Mouse (Mus musculus) intestine, embryonic 15.5 days (tissue): ENCODE data around the gene Nup98. TPM values are rescaled to one million over a fixed set of nuclear protein-coding genes. Genes with fewer than 3 reads are reported as not detected.
A peak's percentile ranks its signal among the peaks of the same experiment; 100 is the strongest.

Experiments
- ATAC-seq: fragments of 200-750 bp; cut with Nextera tagmentation; 2 replicates; pipeline ENCODE4 v1.8.0; 2017; ENCODE audit warnings: moderate TSS enrichment, moderate library complexity
- H3K27ac ChIP-seq: fragments of 300-500 bp; sonication (generic); 2 replicates; pipeline ENCODE4 v1.5.1; 2015; ENCODE audit warnings: mild to moderate bottlenecking, inconsistent platforms
- H3K27me3 ChIP-seq: fragments of 300-500 bp; sonication (generic); replicated peaks from 2 replicates; pipeline ENCODE4 v1.6.1; 2015; ENCODE audit warnings: inconsistent platforms
- H3K36me3 ChIP-seq: fragments of 300-500 bp; sonication (generic); 2 replicates; pipeline ENCODE4 v1.6.1; 2015; ENCODE audit warnings: inconsistent platforms
- H3K4me1 ChIP-seq: fragments of 300-500 bp; sonication (generic); replicated peaks from 2 replicates; pipeline ENCODE4 v1.6.1; 2015; ENCODE audit warnings: inconsistent platforms
- H3K4me2 ChIP-seq: fragments of 300-500 bp; sonication (generic); replicated peaks from 2 replicates; pipeline ENCODE4 v1.6.1; 2015; ENCODE audit warnings: mild to moderate bottlenecking, inconsistent platforms
- H3K4me3 ChIP-seq: fragments of 300-500 bp; sonication (generic); replicated peaks from 2 replicates; pipeline ENCODE4 v1.5.1; 2015; ENCODE audit warnings: inconsistent platforms
- H3K9ac ChIP-seq: fragments of 300-500 bp; sonication (generic); 2 replicates; pipeline ENCODE4 v1.6.1; 2015; ENCODE audit warnings: inconsistent platforms
- H3K9me3 ChIP-seq: fragments of 300-500 bp; sonication (generic); 2 replicates; pipeline ENCODE4 v1.6.1; 2016; ENCODE audit warnings: inconsistent platforms
- WGBS: fragments of 180-500 bp; shearing (Covaris S2); methylation state at CpG from one replicate; pipeline ENCODE4 v1.1.7; 2015; 5-methylcytosine and 5-hydroxymethylcytosine counted together
- polyA plus RNA-seq: library from polyadenylated mRNA; unstranded; fragments of >200 nt; fragmentation: Nextera tagmentation; extraction: Ambion mirVana; gene quantifications from 2 replicates; pipeline ENCODE4 v1.2.1, GENCODE M21; 2015

Gene Nup98
- polyA plus RNA-seq, 1 experiment from 2014 or later = 33.4 TPM

- no peak overlapping the region for H3K27ac ChIP-seq
- ATAC-seq = peak; percentile 61; the same call in 1 of the 2 replicates
- H3K36me3 ChIP-seq = peaks cover 22% of the 10 kb centered on the region; the same call in 1 of the 2 replicates
- H3K9ac ChIP-seq = no peak overlapping the region
- no peak overlapping the region for H3K4me3 ChIP-seq
- no peaks in the 10 kb centered on the region for H3K9me3 ChIP-seq
- H3K4me2 ChIP-seq = no peak overlapping the region
- no peaks in the 10 kb centered on the region for H3K27me3 ChIP-seq
- WGBS = 65% methylated on average over 3 of the region's 3 CpGs
- H3K4me1 ChIP-seq = no peaks in the 10 kb centered on the region
Measured at GRCm38 (mm10) chr7:102183849-102184248, 26.1 kb downstream of the Nup98 start.

GRCm38 (mm10) chr7:102170300-102170699, 39.7 kb downstream of the Nup98 start:
- Histone ChIP-seq H3K9ac (no peak overlapping the region), H3K4me1 (no peaks in the 10 kb centered on the region), H3K4me2 (no peak overlapping the region), H3K27me3 (no peaks in the 10 kb centered on the region), H3K9me3 (no peaks in the 10 kb centered on the region), H3K4me3 (no peak overlapping the region), H3K36me3 (0 out of 2 replicates have a peak, but pooled peaks cover 2% of the 10 kb centered on the region), H3K27ac (no peak overlapping the region)
- ATAC-seq = no peak

GRCm38 (mm10) chr7:102153691-102154090, 56.3 kb downstream of the Nup98 start:
- H3K27me3 ChIP-seq = no peaks in the 10 kb centered on the region
- H3K4me3 ChIP-seq = no peak overlapping the region
- ATAC-seq = no peak
- no peaks in the 10 kb centered on the region for H3K9me3 ChIP-seq
- no peak overlapping the region for H3K9ac ChIP-seq
- no peaks in the 10 kb centered on the region for H3K4me1 ChIP-seq
- peaks cover 25% of the 10 kb centered on the region for H3K36me3 ChIP-seq
- 90% methylated on average over 5 of the region's 5 CpGs for WGBS
- H3K27ac ChIP-seq = no peak overlapping the region
- H3K4me2 ChIP-seq = no peak overlapping the region

GRCm38 (mm10) chr7:102137898-102138297, 72.1 kb downstream of the Nup98 start:
- no peaks in the 10 kb centered on the region for H3K9me3 ChIP-seq
- no peak for ATAC-seq
- no peaks in the 10 kb centered on the region for H3K4me1 ChIP-seq
- no peak overlapping the region for H3K4me2 ChIP-seq
- no peak overlapping the region for H3K27ac ChIP-seq
- no peaks in the 10 kb centered on the region for H3K27me3 ChIP-seq
- 96% methylated on average over 5 of the region's 5 CpGs for WGBS
- H3K4me3 ChIP-seq = no peak overlapping the region
- H3K36me3 ChIP-seq = peaks cover 24% of the 10 kb centered on the region
- H3K9ac ChIP-seq = no peak overlapping the region

DNA sequence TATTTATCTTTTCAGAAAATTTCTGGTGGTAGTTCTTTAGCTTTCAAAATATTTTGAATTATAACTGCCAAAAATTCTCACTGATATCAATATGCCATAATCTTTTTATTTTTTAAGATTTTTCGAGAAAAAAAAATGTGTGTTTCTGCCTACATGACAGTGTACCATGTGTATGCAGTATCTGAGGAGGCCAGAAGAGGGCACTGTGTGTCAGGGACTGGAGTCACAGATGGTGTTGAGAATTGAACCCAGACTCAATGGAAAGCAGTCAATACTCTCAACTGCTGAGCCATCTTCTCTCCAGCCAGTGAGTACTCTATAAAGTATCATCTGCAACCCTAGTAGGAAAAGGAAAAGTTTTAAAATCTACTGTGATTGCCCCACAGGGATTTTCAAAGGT, 72.5 kb downstream of the Nup98 start:
- Histone ChIP-seq H3K27ac (no peak overlapping the region), H3K27me3 (no peaks in the 10 kb centered on the region), H3K36me3 (peaks cover 27% of the 10 kb centered on the region), H3K4me1 (no peaks in the 10 kb centered on the region), H3K4me3 (no peak overlapping the region), H3K9me3 (no peaks in the 10 kb centered on the region), H3K4me2 (no peak overlapping the region), H3K9ac (no peak overlapping the region)
- 85% methylated on average over 1 of the region's 1 CpGs for WGBS
- no peak for ATAC-seq

DNA sequence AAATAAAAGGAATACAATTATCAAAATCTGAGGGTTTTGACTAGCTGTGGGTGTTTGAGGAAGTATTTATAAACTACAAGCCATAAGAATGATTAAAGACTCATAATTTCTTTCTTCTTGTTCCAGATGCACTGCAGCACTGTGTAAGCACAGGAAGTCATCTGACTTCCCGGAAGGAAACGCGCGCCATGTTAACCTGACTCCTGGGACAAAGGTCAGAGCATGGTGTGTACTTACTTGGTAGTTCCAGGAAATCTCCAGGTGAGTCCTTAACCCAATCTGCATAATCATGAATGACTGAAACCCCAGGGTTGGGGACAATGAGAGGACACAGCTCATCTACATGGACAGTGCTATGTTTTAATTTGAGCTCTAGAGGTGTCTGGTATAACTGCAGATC, 77.6 kb downstream of the Nup98 start:
- Histone ChIP-seq H3K36me3 (peaks cover 25% of the 10 kb centered on the region), H3K4me1 (no peaks in the 10 kb centered on the region), H3K27ac (no peak overlapping the region), H3K9ac (no peak overlapping the region), H3K4me2 (no peak overlapping the region), H3K27me3 (no peaks in the 10 kb centered on the region), H3K9me3 (no peaks in the 10 kb centered on the region), H3K4me3 (no peak overlapping the region)
- ATAC-seq = no peak
- 79% methylated on average over 4 of the region's 4 CpGs for WGBS

DNA sequence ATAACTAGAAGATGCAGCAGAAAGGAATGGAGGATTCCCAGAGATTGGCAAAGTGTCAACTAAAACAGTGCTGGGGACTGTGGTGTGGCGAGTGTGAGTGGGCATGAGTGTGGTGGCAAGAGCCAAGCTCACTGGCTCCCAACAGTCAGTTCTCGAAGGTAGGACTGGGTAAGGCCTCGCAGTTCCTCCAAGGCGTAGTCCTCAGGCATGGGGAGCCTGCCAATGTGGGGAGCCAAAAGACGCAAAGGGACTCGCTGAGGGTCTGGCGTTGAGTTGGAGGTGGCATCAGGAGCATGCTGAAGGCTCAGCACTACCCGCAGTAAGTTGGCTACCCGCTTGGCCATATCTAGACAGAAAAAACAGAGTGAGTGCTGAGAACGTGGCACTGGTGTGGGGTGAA, 89.7 kb downstream of the Nup98 start:
- Histone ChIP-seq H3K36me3 (peaks cover 47% of the 10 kb centered on the region), H3K9me3 (no peaks in the 10 kb centered on the region), H3K4me3 (no peak overlapping the region), H3K9ac (no peak overlapping the region), H3K27ac (no peak overlapping the region), H3K27me3 (no peaks in the 10 kb centered on the region), H3K4me1 (no peaks in the 10 kb centered on the region), H3K4me2 (no peak overlapping the region)
- 94% methylated on average over 10 of the region's 10 CpGs for WGBS
- ATAC-seq = no peak

DNA sequence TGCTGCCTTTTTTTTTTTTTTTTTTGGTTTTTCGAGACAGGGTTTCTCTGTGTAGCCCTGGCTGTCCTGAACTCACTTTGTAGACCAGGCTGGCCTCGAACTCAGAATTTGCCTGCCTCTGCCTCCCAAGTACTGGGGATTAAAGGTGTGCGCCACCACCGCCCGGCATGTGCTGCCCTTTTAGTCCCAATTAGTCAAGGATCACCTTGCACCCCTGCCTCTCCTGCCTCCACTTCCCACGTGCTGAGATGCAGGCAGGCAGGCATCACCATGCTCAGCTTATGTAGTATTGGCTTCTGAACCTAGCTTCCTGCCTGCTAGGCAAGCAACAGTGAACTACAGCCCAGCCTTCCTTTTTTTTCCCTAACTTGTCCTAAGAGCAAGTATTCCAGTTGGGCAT, 92.6 kb downstream of the Nup98 start:
- ATAC-seq = no peak
- peaks cover 20% of the 10 kb centered on the region; the same call in 1 of the 2 replicates for H3K36me3 ChIP-seq
- H3K9ac ChIP-seq = no peak overlapping the region
- H3K9me3 ChIP-seq = no peaks in the 10 kb centered on the region
- no peaks in the 10 kb centered on the region for H3K4me1 ChIP-seq
- 71% methylated on average over 6 of the region's 6 CpGs for WGBS
- H3K4me3 ChIP-seq = no peak overlapping the region
- H3K27ac ChIP-seq = no peak overlapping the region
- no peak overlapping the region for H3K4me2 ChIP-seq
- H3K27me3 ChIP-seq = no peaks in the 10 kb centered on the region

GRCm38 (mm10) chr7:102116579-102117331, 93.2 kb downstream of the Nup98 start, which contains the start of gene Chrna10:
Gene Chrna10, minus strand, starts transcription at chr7:102116828.
- no peak within 1 kb of the TSS for H3K4me2 ChIP-seq
- no peak within 1 kb of the TSS for H3K4me3 ChIP-seq
- 46% methylated on average over 7 of the region's 7 CpGs for WGBS
- no peaks in the 10 kb centered on the region for H3K9me3 ChIP-seq
- H3K4me1 ChIP-seq = no peaks in the 10 kb centered on the region
- no peak within 1 kb of the TSS for H3K9ac ChIP-seq
- H3K27ac ChIP-seq = no peak within 1 kb of the TSS
- no peak for ATAC-seq
- peaks cover 15% of the 10 kb centered on the region; the same call in 1 of the 2 replicates for H3K36me3 ChIP-seq
- H3K27me3 ChIP-seq = no peaks in the 10 kb centered on the region

- H3K36me3 ChIP-seq = no peaks in the 10 kb centered on the region
- WGBS = 76% methylated on average over 45 of the region's 45 CpGs
- ATAC-seq = peak; percentile 63
- H3K9ac ChIP-seq = no peak overlapping the region
- H3K4me1 ChIP-seq = no peaks in the 10 kb centered on the region
- no peak overlapping the region for H3K4me3 ChIP-seq
- 0 out of 2 replicates have a peak overlapping the region, but pooled peaks have one; percentile 14 for H3K4me2 ChIP-seq
- H3K27ac ChIP-seq = no peak overlapping the region
- no peaks in the 10 kb centered on the region for H3K9me3 ChIP-seq
- no peaks in the 10 kb centered on the region for H3K27me3 ChIP-seq
Measured at GRCm38 (mm10) chr7:102113151-102113729, 96.7 kb downstream of the Nup98 start.

DNA sequence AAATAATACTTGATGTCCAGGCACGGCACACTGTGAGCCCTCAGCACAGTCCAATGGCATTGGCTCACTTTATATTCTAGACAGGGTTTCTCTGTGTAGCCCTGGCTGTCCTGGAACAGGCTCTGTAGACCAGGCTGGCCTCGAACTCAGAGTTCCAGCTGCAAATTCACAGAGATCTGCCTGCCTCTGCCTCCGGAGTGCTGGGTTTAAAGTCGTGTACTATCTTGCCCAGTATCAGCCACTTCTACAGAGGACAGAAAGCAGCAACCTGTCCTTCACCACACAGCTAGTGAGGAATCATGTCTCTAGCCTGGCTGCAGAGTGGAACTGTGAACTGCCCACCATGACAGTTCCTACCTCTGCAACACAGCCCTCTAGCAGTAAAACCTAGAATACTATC, 100.2 kb downstream of the Nup98 start:
- Histone ChIP-seq H3K9me3 (no peaks in the 10 kb centered on the region), H3K4me2 (no peak overlapping the region), H3K4me1 (peaks cover 9% of the 10 kb centered on the region; the same call in 1 of the 2 replicates), H3K36me3 (no peaks in the 10 kb centered on the region), H3K27me3 (no peaks in the 10 kb centered on the region), H3K4me3 (no peak overlapping the region), H3K9ac (no peak overlapping the region), H3K27ac (no peak overlapping the region)
- no peak for ATAC-seq
- WGBS = 87% methylated on average over 4 of the region's 4 CpGs

- Histone ChIP-seq H3K4me1 (peaks cover 9% of the 10 kb centered on the region; the same call in 1 of the 2 replicates), H3K9ac (no peak within 1 kb of the TSS), H3K4me3 (no peak within 1 kb of the TSS), H3K36me3 (no peaks in the 10 kb centered on the region), H3K27ac (no peak within 1 kb of the TSS), H3K27me3 (no peaks in the 10 kb centered on the region), H3K9me3 (no peaks in the 10 kb centered on the region), H3K4me2 (no peak within 1 kb of the TSS)
- 82% methylated on average over 7 of the region's 7 CpGs for WGBS
- ATAC-seq = no peak
Measured at GRCm38 (mm10) chr7:102109171-102109570, 100.8 kb downstream of the Nup98 start, which contains the start of gene Art5. Gene Art5, minus strand, starts transcription at chr7:102109489.

GRCm38 (mm10) chr7:102108206-102108605, 101.8 kb downstream of the Nup98 start:
- no peaks in the 10 kb centered on the region for H3K36me3 ChIP-seq
- peaks cover 9% of the 10 kb centered on the region; the same call in 1 of the 2 replicates for H3K4me1 ChIP-seq
- no peak overlapping the region for H3K27ac ChIP-seq
- H3K9ac ChIP-seq = no peak overlapping the region
- ATAC-seq = no peak
- WGBS = 88% methylated on average over 1 of the region's 1 CpGs
- no peak overlapping the region for H3K4me3 ChIP-seq
- H3K4me2 ChIP-seq = no peak overlapping the region
- H3K27me3 ChIP-seq = no peaks in the 10 kb centered on the region
- no peaks in the 10 kb centered on the region for H3K9me3 ChIP-seq
